Mouse (Mus musculus) limb, embryonic 15.5 days (tissue): ENCODE results near the gene Ide. TPM values are rescaled to one million over a fixed set of nuclear protein-coding genes. Genes with fewer than 3 reads are reported as not detected.
"Not testable (repeated sequence)": the region's sequence is repeated elsewhere in the genome, so short reads cannot be mapped to it uniquely, and the experiment has no call there.

ENCODE experiments used
- ATAC-seq: fragments of 200-750 bp; cut with Nextera tagmentation; 2 replicates; pipeline ENCODE4 v1.8.0; 2017; ENCODE audit warnings: low read depth, moderate TSS enrichment; ENCODE audit not compliant: insufficient number of reproducible peaks, low FRiP score, low TSS enrichment
- H3K27ac ChIP-seq: fragments of 300-500 bp; sonication (generic); 2 replicates; pipeline ENCODE4 v1.5.1; 2015; ENCODE audit warnings: moderate library complexity, mild to moderate bottlenecking, inconsistent platforms
- H3K27me3 ChIP-seq: fragments of 300-500 bp; sonication (generic); 2 replicates; pipeline ENCODE4 v1.6.1; 2015; ENCODE audit warnings: inconsistent platforms
- H3K36me3 ChIP-seq: fragments of 300-500 bp; sonication (generic); 2 replicates; pipeline ENCODE4 v1.6.1; 2015; ENCODE audit warnings: inconsistent platforms
- H3K4me1 ChIP-seq: fragments of 300-500 bp; sonication (generic); 2 replicates; pipeline ENCODE4 v1.6.1; 2015; ENCODE audit warnings: inconsistent platforms
- H3K4me2 ChIP-seq: fragments of 300-500 bp; sonication (generic); 2 replicates; pipeline ENCODE4 v1.6.1; 2015; ENCODE audit warnings: mild to moderate bottlenecking, inconsistent platforms
- H3K4me3 ChIP-seq: fragments of 300-500 bp; sonication (generic); 2 replicates; pipeline ENCODE4 v1.5.1; 2015; ENCODE audit warnings: mild to moderate bottlenecking, inconsistent platforms
- H3K9ac ChIP-seq: fragments of 300-500 bp; sonication (generic); 2 replicates; pipeline ENCODE4 v1.6.1; 2015; ENCODE audit warnings: inconsistent platforms
- H3K9me3 ChIP-seq: fragments of 300-500 bp; sonication (generic); 2 replicates; pipeline ENCODE4 v1.6.1; 2016; ENCODE audit warnings: inconsistent platforms
- WGBS: fragments of 180-500 bp; shearing (Covaris S2); methylation state at CpG from one replicate; pipeline ENCODE4 v1.1.7; 2015; 5-methylcytosine and 5-hydroxymethylcytosine counted together
- polyA plus RNA-seq: library from polyadenylated mRNA; unstranded; fragments of >200 nt; fragmentation: Nextera tagmentation; extraction: Ambion mirVana; gene quantifications from 2 replicates; pipeline ENCODE4 v1.2.1, GENCODE M21; 2015

Gene Ide
- polyA plus RNA-seq, 1 experiment from 2014 or later: 67.0 TPM

GRCm38 (mm10) chr19:37233561-37234539 lies 103.8 kb downstream of the Ide start:
- 6% methylated on average over 63 of the region's 63 CpGs for WGBS
- Histone ChIP-seq H3K27me3 (peaks cover 27% of the 10 kb centered on the region), H3K27ac (no peak overlapping the region), H3K4me3 (peak overlapping the region; percentile 32), H3K36me3 (no peaks in the 10 kb centered on the region), H3K9ac (no peak overlapping the region), H3K4me1 (peaks cover 11% of the 10 kb centered on the region), H3K4me2 (peak overlapping the region; percentile 54), H3K9me3 (no peaks in the 10 kb centered on the region)
- ATAC-seq: no peak

GRCm38 (mm10) chr19:37232598-37232997 lies 105.1 kb downstream of the Ide start:
- H3K9ac ChIP-seq, H3K4me1 ChIP-seq, ATAC-seq, H3K4me3 ChIP-seq, H3K36me3 ChIP-seq, H3K27ac ChIP-seq, H3K4me2 ChIP-seq, H3K9me3 ChIP-seq: not testable (repeated sequence)
- H3K27me3 ChIP-seq: peaks cover 27% of the 10 kb centered on the region
- WGBS: 51% methylated on average over 9 of the region's 9 CpGs

- whole genome bisulfite sequencing: 81% methylated on average over 6 of the region's 6 CpGs
- Histone ChIP-seq H3K4me2 (no peak overlapping the region), H3K4me3 (no peak overlapping the region), H3K36me3 (peaks cover 24% of the 10 kb centered on the region), H3K9ac (no peak overlapping the region), H3K27ac (no peak overlapping the region), H3K27me3 (no peaks in the 10 kb centered on the region), H3K4me1 (no peaks in the 10 kb centered on the region), H3K9me3 (no peaks in the 10 kb centered on the region)
- no peak for ATAC-seq
Measured at GRCm38 (mm10) chr19:37225197-37225862, 112.3 kb downstream of the Ide start.

Other genes with a start within 250 kb of the Ide start
- 66.5 and 80.5 TPM in 2 replicates for gene March5, start 130.3 kb downstream of the Ide start, polyA plus RNA-seq
- gene Cpeb3, start 129.3 kb downstream of the Ide start, polyA plus RNA-seq: 1.3 and 1.5 TPM in 2 replicates
- gene Kif11, start 38.6 kb upstream of the Ide start, polyA plus RNA-seq: 45.4 and 48.4 TPM in 2 replicates
- gene Hhex, start 97.0 kb upstream of the Ide start, polyA plus RNA-seq: 11.2 and 12.7 TPM in 2 replicates
- gene Exoc6, start 212.6 kb upstream of the Ide start, polyA plus RNA-seq: 7.9 and 10.0 TPM in 2 replicates